Mouse (Mus musculus) stomach, embryonic 14.5 days (tissue): ENCODE results near the gene Dot1l. TPM values are rescaled to one million over a fixed set of nuclear protein-coding genes. Genes with fewer than 3 reads are reported as not detected.

Source experiments
- ATAC-seq: fragments of 200-750 bp; cut with Nextera tagmentation; 2 replicates; pipeline ENCODE4 v1.8.0; 2017; ENCODE audit warnings: low read depth, moderate TSS enrichment; ENCODE audit not compliant: insufficient number of reproducible peaks, insufficient read depth, low FRiP score
- H3K27ac ChIP-seq: fragments of 300-500 bp; sonication (generic); 2 replicates; pipeline ENCODE4 v1.5.1; 2014; ENCODE audit warnings: mild to moderate bottlenecking, low read length, moderate library complexity, mixed read lengths
- H3K27me3 ChIP-seq: fragments of 300-500 bp; sonication (generic); 2 replicates; pipeline ENCODE4 v1.6.1; 2014; ENCODE audit warnings: low read length, control low read depth, mixed read lengths; ENCODE audit not compliant: control insufficient read depth, insufficient read depth
- H3K36me3 ChIP-seq: fragments of 300-500 bp; sonication (generic); 2 replicates; pipeline ENCODE4 v1.6.1; 2014; ENCODE audit warnings: mild to moderate bottlenecking, control low read depth, low read length, moderate library complexity, mixed read lengths; ENCODE audit not compliant: control insufficient read depth, insufficient read depth
- H3K4me1 ChIP-seq: fragments of 300-500 bp; sonication (generic); 2 replicates; pipeline ENCODE4 v1.6.1; 2014; ENCODE audit warnings: low read length, control low read depth, mixed read lengths; ENCODE audit not compliant: control insufficient read depth, insufficient read depth
- H3K4me2 ChIP-seq: fragments of 300-500 bp; sonication (generic); replicated peaks from 2 replicates; pipeline ENCODE4 v1.6.1; 2014; ENCODE audit warnings: low read depth, low read length, control low read depth
- H3K4me3 ChIP-seq: fragments of 300-500 bp; sonication (generic); 2 replicates; pipeline ENCODE4 v1.5.1; 2014; ENCODE audit warnings: low read depth, low read length, control low read depth
- H3K9ac ChIP-seq: fragments of 300-500 bp; sonication (generic); replicated peaks from 2 replicates; pipeline ENCODE4 v1.6.1; 2014; ENCODE audit warnings: low read depth, mild to moderate bottlenecking, control low read depth, low read length, moderate library complexity, mixed read lengths
- H3K9me3 ChIP-seq: fragments of 300-500 bp; sonication (generic); 2 replicates; pipeline ENCODE4 v1.6.1; 2016; ENCODE audit warnings: low read depth, low read length, control low read depth; ENCODE audit not compliant: control insufficient read depth
- WGBS: fragments of 180-500 bp; shearing (Covaris S2); extraction: QIAGEN DNeasy Blood & Tissue Kit; methylation state at CpG from one replicate; pipeline ENCODE4 v1.1.7; 2014; 5-methylcytosine and 5-hydroxymethylcytosine counted together
- polyA plus RNA-seq: library from polyadenylated mRNA; unstranded; fragments of >200 nt; fragmentation: Nextera tagmentation; extraction: Ambion mirVana; gene quantifications from 2 replicates; pipeline ENCODE4 v1.2.1, GENCODE M21; 2014

The Dot1l gene
- polyA plus RNA-seq, 1 experiment from 2014 or later: 25.8 TPM

DNA sequence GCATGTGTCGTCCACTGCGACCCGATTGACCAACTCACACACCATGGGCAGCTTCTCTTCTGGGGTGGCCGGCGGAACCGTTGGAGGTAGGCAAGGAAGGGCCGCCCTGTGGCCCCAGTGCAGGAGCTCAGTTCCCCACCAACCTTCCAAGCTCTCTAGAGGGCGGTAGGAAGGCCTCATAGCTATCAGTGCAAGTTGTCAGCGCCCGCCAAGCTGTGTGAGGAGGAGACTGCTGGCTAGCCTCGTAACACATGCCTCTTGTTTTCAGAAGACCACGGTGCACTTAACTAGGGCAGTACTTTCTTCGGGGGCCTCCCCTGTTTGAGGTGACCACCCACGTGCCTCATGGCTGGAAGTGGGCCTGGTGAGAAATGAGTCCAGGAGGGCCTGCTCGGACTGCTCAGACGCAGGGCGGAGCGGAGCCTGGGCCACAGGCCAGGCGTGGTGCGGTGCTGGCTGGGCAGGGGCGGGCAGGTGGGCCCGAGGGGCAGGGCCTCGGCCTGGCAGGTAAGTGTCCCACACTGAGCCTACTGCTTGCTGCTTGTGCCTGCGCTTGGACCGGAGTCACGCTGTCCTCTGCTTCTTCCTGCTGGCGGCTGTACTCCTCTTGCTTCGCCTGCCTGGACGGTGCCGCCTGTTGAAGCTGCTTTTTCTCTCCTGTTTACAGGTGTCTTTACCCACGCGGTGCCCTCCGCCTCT lies 36.6 kb downstream of the Dot1l start:
- Histone ChIP-seq H3K9me3 (no peaks in the 10 kb centered on the region), H3K36me3 (peaks cover 84% of the 10 kb centered on the region), H3K4me3 (no peak overlapping the region), H3K27ac (no peak overlapping the region; the same call in 1 of the 2 replicates), H3K4me1 (peaks cover 5% of the 10 kb centered on the region), H3K4me2 (no peak overlapping the region), H3K9ac (no peak overlapping the region), H3K27me3 (no peaks in the 10 kb centered on the region)
- 0 out of 2 replicates have a peak, but pooled peaks have one; percentile 19 for ATAC-seq
- 75% methylated on average over 33 of the region's 33 CpGs for WGBS

DNA sequence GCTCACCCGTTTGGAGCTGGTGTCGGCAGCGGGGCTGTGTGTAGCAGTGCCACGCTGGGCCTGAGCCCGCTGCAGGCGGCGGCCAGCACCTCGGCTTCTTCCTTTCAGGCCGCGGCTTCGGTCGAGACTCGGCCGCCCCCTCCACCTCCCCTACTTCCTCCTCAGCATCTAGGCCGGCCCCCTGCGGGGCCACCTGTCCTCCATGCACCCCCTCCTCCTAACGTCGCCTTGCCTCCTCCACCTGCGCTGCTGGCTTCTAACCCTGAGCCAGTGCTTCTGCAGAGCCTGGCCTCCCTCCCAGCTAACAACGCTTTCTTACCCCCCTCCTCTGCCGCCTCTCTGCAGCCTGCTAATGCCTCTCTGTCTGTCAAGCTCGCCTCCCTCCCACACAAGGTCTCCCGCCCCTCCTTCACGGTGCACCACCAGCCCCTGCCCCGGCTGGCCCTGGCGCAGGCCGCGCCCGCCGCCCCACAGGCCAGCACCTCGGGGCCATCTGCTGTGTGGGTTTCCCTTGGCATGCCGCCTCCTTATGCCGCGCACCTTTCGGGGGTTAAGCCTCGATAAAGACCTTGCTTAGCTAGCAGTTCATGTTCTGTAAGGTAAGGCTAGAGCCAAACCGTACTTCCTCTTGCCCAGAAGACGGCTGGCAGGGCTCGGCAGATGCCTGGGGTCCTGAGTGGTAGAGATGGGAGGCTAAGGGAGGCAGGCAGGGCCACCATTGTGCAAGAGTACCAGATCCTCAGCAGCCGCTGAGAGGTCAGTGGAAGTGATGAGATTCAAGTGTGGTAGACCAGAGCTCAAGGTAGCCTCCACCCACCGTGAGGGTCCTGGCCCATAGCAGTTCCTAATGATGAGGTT lies 37.4 kb downstream of the Dot1l start:
- no peak overlapping the region for H3K4me2 ChIP-seq
- 64% methylated on average over 41 of the region's 41 CpGs for WGBS
- H3K27ac ChIP-seq: no peak overlapping the region; the same call in 1 of the 2 replicates
- peaks cover 76% of the 10 kb centered on the region for H3K36me3 ChIP-seq
- H3K27me3 ChIP-seq: no peaks in the 10 kb centered on the region
- no peak for ATAC-seq
- H3K9me3 ChIP-seq: no peaks in the 10 kb centered on the region
- H3K9ac ChIP-seq: no peak overlapping the region
- H3K4me3 ChIP-seq: no peak overlapping the region
- peaks cover 12% of the 10 kb centered on the region for H3K4me1 ChIP-seq

GRCm38 (mm10) chr10:80793033-80793784 lies 38.2 kb downstream of the Dot1l start:
- H3K4me3 ChIP-seq: no peak overlapping the region
- H3K27ac ChIP-seq: no peak overlapping the region

GRCm38 (mm10) chr10:80793803-80794202 lies 38.8 kb downstream of the Dot1l start:
- Histone ChIP-seq H3K27me3 (no peaks in the 10 kb centered on the region), H3K4me1 (peaks cover 12% of the 10 kb centered on the region), H3K9ac (no peak overlapping the region), H3K4me3 (no peak overlapping the region), H3K4me2 (no peak overlapping the region), H3K36me3 (peaks cover 63% of the 10 kb centered on the region), H3K27ac (no peak overlapping the region), H3K9me3 (no peaks in the 10 kb centered on the region)
- 83% methylated on average over 4 of the region's 4 CpGs for WGBS
- ATAC-seq: no peak

More at GRCm38 (mm10) chr10:80793033-80793784, 38.2 kb downstream of the Dot1l start:
- H3K4me2 ChIP-seq: no peak overlapping the region
- peaks cover 12% of the 10 kb centered on the region for H3K4me1 ChIP-seq
- WGBS: 91% methylated on average over 13 of the region's 13 CpGs
- peaks cover 68% of the 10 kb centered on the region for H3K36me3 ChIP-seq
- no peak overlapping the region for H3K9ac ChIP-seq
- ATAC-seq: no peak
- no peaks in the 10 kb centered on the region for H3K9me3 ChIP-seq
- no peaks in the 10 kb centered on the region for H3K27me3 ChIP-seq

DNA sequence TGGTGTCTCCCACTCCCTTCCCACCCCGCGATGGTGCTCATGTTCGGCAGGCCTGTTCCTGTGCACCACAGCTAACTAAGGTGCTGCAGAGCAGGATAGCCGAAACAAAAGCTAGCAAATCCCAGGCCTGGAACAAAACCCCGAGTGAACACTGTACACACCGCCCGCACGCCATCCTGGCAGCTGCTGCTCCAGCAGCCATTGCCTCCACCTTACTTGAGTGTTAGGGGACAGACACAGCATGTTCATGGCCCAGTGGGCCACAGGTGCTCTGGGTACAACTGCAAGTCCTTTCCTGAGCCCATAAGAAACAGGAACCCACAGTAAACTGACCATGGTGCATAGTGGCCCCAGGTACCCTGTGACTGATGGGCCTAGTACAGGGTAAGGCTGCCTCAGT lies 39.7 kb downstream of the Dot1l start:
- Histone ChIP-seq H3K4me1 (peaks cover 16% of the 10 kb centered on the region), H3K27ac (peak overlapping the region; percentile 21; the same call in 1 of the 2 replicates), H3K9me3 (no peaks in the 10 kb centered on the region), H3K9ac (no peak overlapping the region), H3K4me3 (no peak overlapping the region), H3K27me3 (no peaks in the 10 kb centered on the region), H3K4me2 (no peak overlapping the region), H3K36me3 (peaks cover 54% of the 10 kb centered on the region)
- 83% methylated on average over 8 of the region's 8 CpGs for WGBS
- no peak for ATAC-seq

DNA sequence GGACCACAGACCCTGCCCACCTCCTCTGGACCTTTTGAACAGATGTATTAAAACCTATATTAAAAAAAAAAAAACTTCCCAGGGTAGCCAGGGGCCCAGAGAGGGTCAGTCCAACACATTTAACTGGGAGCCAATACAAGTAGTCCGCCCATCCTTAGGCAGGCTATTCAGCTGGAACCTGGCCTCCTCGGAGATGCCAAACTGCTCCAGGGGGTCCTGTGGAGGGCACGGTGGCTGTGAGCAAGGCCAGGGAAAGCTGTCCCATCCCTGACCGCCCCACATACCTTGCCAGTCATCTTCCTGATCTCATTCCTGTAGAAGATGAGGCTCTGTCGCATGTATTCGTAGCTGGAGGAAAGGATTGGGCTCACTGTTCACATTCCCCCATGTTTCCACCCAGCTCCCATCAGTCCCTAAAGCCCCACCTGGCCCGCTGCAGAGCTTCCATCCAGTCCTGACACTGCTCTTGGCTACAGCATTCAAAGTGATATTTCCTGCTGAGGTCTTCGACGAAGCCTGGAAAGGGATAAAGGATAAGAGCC lies 41.4 kb downstream of the Dot1l start:
- WGBS: 82% methylated on average over 9 of the region's 9 CpGs
- H3K4me2 ChIP-seq: peak overlapping the region; percentile 88; the same call in 1 of the 2 replicates

DNA sequence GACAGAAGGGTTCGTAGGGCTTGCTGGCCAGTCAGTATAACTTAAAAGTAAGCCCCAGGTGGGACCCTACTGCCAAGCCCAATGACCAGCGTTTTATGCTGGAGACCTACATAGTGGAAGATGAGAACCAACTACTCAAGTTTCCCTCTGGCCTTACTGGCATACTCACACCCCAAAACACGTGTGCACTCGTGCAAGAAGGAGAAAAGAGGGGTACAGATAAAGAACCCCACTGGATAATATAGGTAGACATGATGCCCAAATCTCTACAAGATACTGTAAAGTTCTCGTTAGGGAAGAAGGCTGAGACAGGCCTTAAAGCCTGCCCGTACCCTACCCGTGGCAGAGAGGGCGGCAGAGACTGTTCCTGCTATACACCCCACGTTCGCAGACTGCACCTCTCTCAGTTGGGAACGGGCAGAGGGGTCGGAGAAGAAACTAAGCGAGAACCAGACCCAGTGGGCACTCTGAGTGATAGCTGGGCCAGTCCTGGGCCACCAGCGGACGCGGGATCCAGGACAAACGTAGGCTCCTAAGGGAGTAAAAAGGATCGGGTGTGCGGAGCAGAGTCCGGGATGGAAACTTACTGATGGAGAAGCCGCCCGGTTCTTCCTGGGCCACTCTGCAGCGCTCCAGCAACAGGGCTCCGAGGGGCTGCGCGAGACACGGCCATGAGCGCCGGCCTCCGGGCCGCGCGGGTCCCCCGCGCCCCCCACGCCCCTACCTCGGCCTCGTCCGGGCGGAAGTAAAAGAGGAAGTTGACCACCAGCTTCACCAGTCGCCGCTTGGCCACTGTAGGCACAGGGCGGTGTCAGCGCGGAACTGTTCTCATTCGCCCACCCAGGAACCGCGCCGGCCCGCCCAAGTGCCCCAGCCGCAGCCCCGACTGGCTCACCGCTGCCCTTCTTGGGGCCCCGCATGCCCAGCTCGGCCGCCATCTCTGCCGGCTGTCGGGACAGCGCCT lies 42.5 kb downstream of the Dot1l start:
- peak overlapping the region; percentile 96 for H3K27ac ChIP-seq
- ATAC-seq: peak; percentile 58
- H3K4me3 ChIP-seq: peak overlapping the region; percentile 94
- peak overlapping the region; percentile 88 for H3K4me2 ChIP-seq
- no peaks in the 10 kb centered on the region for H3K9me3 ChIP-seq
- 2% methylated on average over 50 of the region's 59 CpGs for WGBS
- peaks cover 21% of the 10 kb centered on the region for H3K4me1 ChIP-seq
- no peaks in the 10 kb centered on the region for H3K27me3 ChIP-seq
- peak overlapping the region; percentile 98 for H3K9ac ChIP-seq
- peaks cover 48% of the 10 kb centered on the region for H3K36me3 ChIP-seq

More for the DNA sequence above, 41.4 kb downstream of the Dot1l start:
- H3K27me3 ChIP-seq: no peaks in the 10 kb centered on the region
- no peak overlapping the region for H3K27ac ChIP-seq
- no peak for ATAC-seq
- no peaks in the 10 kb centered on the region for H3K9me3 ChIP-seq
- peak overlapping the region; percentile 98; the same call in 1 of the 2 replicates for H3K9ac ChIP-seq
- H3K36me3 ChIP-seq: peaks cover 43% of the 10 kb centered on the region
- peak overlapping the region; percentile 94; the same call in 1 of the 2 replicates for H3K4me3 ChIP-seq
- peaks cover 21% of the 10 kb centered on the region for H3K4me1 ChIP-seq
